In genomic region chr8:119964859-119965258, GRCm38 (mm10) we compare ENCODE assay signal across 23 mouse cellular contexts. TPM values are rescaled to one million over a fixed set of nuclear protein-coding genes. Genes with fewer than 3 reads are reported as not detected.
DNase-seq lines count a peak whose midpoint lies in the region; ATAC-seq and TF ChIP-seq lines count a peak whose summit lies in the region.
"Had no signal": no experiment of that assay in that cellular context is flagged by ENCODE, and none has a peak within 500 bp of the region (broad histone marks: within the 10 kb centered on the region; RNA-seq: fewer than 3 reads in every experiment).

No protein-coding gene starts in this region.

- intact Hi-C loops in gastrocnemius, adult 2 months (cut with DNase I) = no loop called here
- intact Hi-C loops in gastrocnemius, postnatal 36 days (cut with DNase I) = no loop called here

- H3K27ac ChIP-seq in gastrocnemius, adult 2 months = peak overlapping the region; percentile 73; the same call in 1 of the 2 replicates
- H3K27ac ChIP-seq in embryonic facial prominence, embryonic 14.5 days (replicated peaks; ENCODE audit: low read depth, low read length) = 0 out of 2 replicates have a peak overlapping the region, but pooled peaks have one; percentile 15
- peak overlapping the region; percentile 55 for H3K27ac ChIP-seq in embryonic fibroblast, embryonic 13.5 days (ENCODE audit: insufficient read depth, low read length)
- H3K27ac ChIP-seq in intestine, embryonic 15.5 days = no peak overlapping the region
- H3K27ac ChIP-seq: forebrain, embryonic 10.5 days; forebrain, embryonic 12.5 days had no signal

- no peak overlapping the region for H3K4me3 ChIP-seq in gastrocnemius, adult 2 months
- no peak overlapping the region for H3K4me3 ChIP-seq in embryonic facial prominence, embryonic 14.5 days (ENCODE audit: low read depth, low read length)
- no peak overlapping the region for H3K4me3 ChIP-seq in embryonic fibroblast, embryonic 13.5 days (ENCODE audit: insufficient read depth, low read length)
- H3K4me3 ChIP-seq in intestine, embryonic 15.5 days (replicated peaks) = no peak overlapping the region
- H3K4me3 ChIP-seq: erythroblast, embryonic 14.5 days; forebrain, embryonic 10.5 days; forebrain, embryonic 12.5 days had no signal

- no peak for ATAC-seq in embryonic facial prominence, embryonic 14.5 days (ENCODE audit: low read depth)
- ATAC-seq in intestine, embryonic 15.5 days = no peak
- ATAC-seq: activated CD4-positive, CD25-positive, alpha-beta regulatory T cell, adult 4 months; CD4-positive, CD25-positive, alpha-beta regulatory T cell, adult 4 months; forebrain, embryonic 14.5 days; forebrain, embryonic 16.5 days had no signal

- H3K9ac ChIP-seq in embryonic facial prominence, embryonic 14.5 days (ENCODE audit: low read depth, low read length) = no peak overlapping the region
- no peak overlapping the region for H3K9ac ChIP-seq in intestine, embryonic 15.5 days
- H3K9ac ChIP-seq: forebrain, embryonic 12.5 days had no signal

- peaks cover 5% of the 10 kb centered on the region; the same call in 1 of the 2 replicates for H3K9me3 ChIP-seq in embryonic facial prominence, embryonic 14.5 days (ENCODE audit: control insufficient read depth, low read length)
- H3K9me3 ChIP-seq in intestine, embryonic 15.5 days = no peaks in the 10 kb centered on the region

- TF ChIP-seq CTCF in gastrocnemius, adult 2 months (IDR thresholded peaks at IDR 0.05) = no peak
- no peak for TF ChIP-seq CTCF in embryonic fibroblast, embryonic 13.5 days (IDR thresholded peaks at IDR 0.05; ENCODE audit: borderline replicate concordance, insufficient read depth, low read length)

- H3K4me2 ChIP-seq in embryonic facial prominence, embryonic 14.5 days (ENCODE audit: low read depth, low read length) = no peak overlapping the region
- H3K4me2 ChIP-seq in intestine, embryonic 15.5 days (replicated peaks) = no peak overlapping the region
- H3K4me2 ChIP-seq: forebrain, embryonic 12.5 days had no signal

- TF ChIP-seq POLR2A in embryonic fibroblast, embryonic 13.5 days (IDR thresholded peaks at IDR 0.05; ENCODE audit: low read depth, low read length) = no peak

- H3K36me3 ChIP-seq in embryonic facial prominence, embryonic 14.5 days (ENCODE audit: control insufficient read depth, insufficient read depth, low read length) = no peaks in the 10 kb centered on the region
- H3K36me3 ChIP-seq in intestine, embryonic 15.5 days = no peaks in the 10 kb centered on the region
- H3K36me3 ChIP-seq: forebrain, embryonic 10.5 days; forebrain, embryonic 12.5 days had no signal

- H3K27me3 ChIP-seq in embryonic facial prominence, embryonic 14.5 days (replicated peaks; ENCODE audit: control insufficient read depth, insufficient read depth, low read length) = no peaks in the 10 kb centered on the region
- no peaks in the 10 kb centered on the region for H3K27me3 ChIP-seq in intestine, embryonic 15.5 days (replicated peaks)
- H3K27me3 ChIP-seq: CH12.LX; forebrain, embryonic 12.5 days; Patski had no signal

- H3K4me1 ChIP-seq in embryonic facial prominence, embryonic 14.5 days (ENCODE audit: control insufficient read depth, insufficient read depth, low read length) = no peaks in the 10 kb centered on the region
- H3K4me1 ChIP-seq in embryonic fibroblast, embryonic 13.5 days (ENCODE audit: control insufficient read depth, insufficient read depth, low read length) = no peaks in the 10 kb centered on the region; the same call in 1 of the 2 replicates
- H3K4me1 ChIP-seq in intestine, embryonic 15.5 days (replicated peaks) = no peaks in the 10 kb centered on the region

- 65% methylated on average over 4 of the region's 4 CpGs for WGBS in embryonic facial prominence, embryonic 14.5 days
- WGBS in intestine, embryonic 15.5 days = 65% methylated on average over 4 of the region's 4 CpGs

- DNase-seq in gastrocnemius, adult 2 months = no peak
- DNase-seq in gastrocnemius, postnatal 36 days = no peak
- no peak for DNase-seq in embryonic facial prominence, embryonic 14.5 days (ENCODE audit: low spot score)
- DNase-seq in left cerebral cortex, adult 9 months (ENCODE audit: low spot score in 2 of 2) = no peak
- no peak for DNase-seq in adrenal gland, postnatal 10 days
- DNase-seq: adrenal gland, adult 8-10 months; adrenal gland, postnatal 25 days; cerebellum, adult 11 months; cerebellum, adult 18-20 months; cerebellum, adult 8-10 months; cerebellum, postnatal 10 days; cerebellum, postnatal 25 days had no signal

RNA-seq across cellular contexts. Expression of gene Crispld2, which starts 27.4 kb away (rescaled TPM):
- total RNA-seq in gastrocnemius, adult 2 months (2021) = 10 to 100 TPM in 1 of 2 experiments, 1 to 10 TPM in 1; 9.5 to 19.6 TPM
- 10 to 100 TPM in 1 of 2 experiments, 1 to 10 TPM in 1; 8.1 to 12.3 TPM for total RNA-seq in gastrocnemius, postnatal 36 days (2021)
- 4.9 and 5.6 TPM in 2 replicates for polyA plus RNA-seq in embryonic facial prominence, embryonic 14.5 days (2014; fragmentation: Nextera tagmentation; extraction: Ambion mirVana)
- polyA plus RNA-seq in embryonic fibroblast, embryonic 13.5 days (2011; ENCODE audit: insufficient read length, low read depth, missing spikeins) = 40.9 and 41.4 TPM in 2 replicates
- 23.9 and 24.9 TPM in 2 replicates for polyA plus RNA-seq in intestine, embryonic 15.5 days (2015; fragmentation: Nextera tagmentation; extraction: Ambion mirVana)
- 1 to 10 TPM; 5.9 to 7.7 TPM for total RNA-seq in adrenal gland, postnatal 10 days (2021)
- total RNA-seq: CH12.LX had no signal
- polyA plus RNA-seq: activated CD4-positive, CD25-positive, alpha-beta regulatory T cell, adult 4 months; erythroblast, embryonic 14.5 days had no signal

RNA-seq across cellular contexts. Expression of gene Gm20388, which starts 54.2 kb away (rescaled TPM):
- 10 to 100 TPM in 1 of 2 experiments, 1 to 10 TPM in 1; 6.1 to 15.0 TPM for total RNA-seq in gastrocnemius, adult 2 months (2021)
- 1 to 10 TPM; 6.8 to 7.8 TPM for total RNA-seq in gastrocnemius, postnatal 36 days (2021)
- 1.5 TPM in 1 of 2 replicates, not detected in the other for polyA plus RNA-seq in embryonic facial prominence, embryonic 14.5 days (2014; fragmentation: Nextera tagmentation; extraction: Ambion mirVana)
- 82.0 and 82.8 TPM in 2 replicates for polyA plus RNA-seq in embryonic fibroblast, embryonic 13.5 days (2011; ENCODE audit: insufficient read length, low read depth, missing spikeins)
- 3.0 TPM in 1 of 2 replicates, not detected in the other for polyA plus RNA-seq in intestine, embryonic 15.5 days (2015; fragmentation: Nextera tagmentation; extraction: Ambion mirVana)
- 1 to 10 TPM; 1.9 to 2.0 TPM for total RNA-seq in adrenal gland, postnatal 10 days (2021)
- polyA plus RNA-seq: forebrain, embryonic 12.5 days had no signal

RNA-seq across cellular contexts. Expression of gene Usp10, which starts 54.7 kb away (rescaled TPM):
- total RNA-seq in gastrocnemius, adult 2 months (2021) = 10 to 100 TPM; 56.9 to 73.9 TPM
- total RNA-seq in gastrocnemius, postnatal 36 days (2021) = 10 to 100 TPM; 51.0 to 57.1 TPM
- 90.5 and 93.0 TPM in 2 replicates for polyA plus RNA-seq in embryonic facial prominence, embryonic 14.5 days (2014; fragmentation: Nextera tagmentation; extraction: Ambion mirVana)
- polyA plus RNA-seq in embryonic fibroblast, embryonic 13.5 days (2011; ENCODE audit: insufficient read length, low read depth, missing spikeins) = 73.6 and 83.9 TPM in 2 replicates
- 123 and 136 TPM in 2 replicates for polyA plus RNA-seq in intestine, embryonic 15.5 days (2015; fragmentation: Nextera tagmentation; extraction: Ambion mirVana)
- 100 to 1,000 TPM in 1 of 2 experiments, 10 to 100 TPM in 1; 92.2 to 106 TPM for total RNA-seq in adrenal gland, postnatal 10 days (2021)
